Mouse (Mus musculus) hindbrain, embryonic 15.5 days (tissue): ENCODE data around the gene Zbtb8a. TPM values are rescaled to one million over a fixed set of nuclear protein-coding genes. Genes with fewer than 3 reads are reported as not detected.

Experiments used
- ATAC-seq: fragments of 200-750 bp; cut with Nextera tagmentation; 2 replicates; pipeline ENCODE4 v1.8.0; 2017; ENCODE audit warnings: low read depth, moderate number of reproducible peaks, moderate TSS enrichment; ENCODE audit not compliant: low FRiP score
- H3K27ac ChIP-seq: fragments of 300-500 bp; sonication (generic); replicated peaks from 2 replicates; pipeline ENCODE4 v1.5.1; 2015; ENCODE audit warnings: mild to moderate bottlenecking, inconsistent platforms
- H3K27me3 ChIP-seq: fragments of 300-500 bp; sonication (generic); 2 replicates; pipeline ENCODE4 v1.6.1; 2015; ENCODE audit warnings: control low read depth, inconsistent platforms
- H3K36me3 ChIP-seq: fragments of 300-500 bp; sonication (generic); 2 replicates; pipeline ENCODE4 v1.6.1; 2015; ENCODE audit warnings: control low read depth, inconsistent platforms
- H3K4me1 ChIP-seq: fragments of 300-500 bp; sonication (generic); replicated peaks from 2 replicates; pipeline ENCODE4 v1.6.1; 2015; ENCODE audit warnings: control low read depth, inconsistent platforms
- H3K4me2 ChIP-seq: fragments of 300-500 bp; sonication (generic); 2 replicates; pipeline ENCODE4 v1.6.1; 2015; ENCODE audit warnings: moderate library complexity, mild to moderate bottlenecking, inconsistent platforms
- H3K4me3 ChIP-seq: fragments of 300-500 bp; sonication (generic); 2 replicates; pipeline ENCODE4 v1.5.1; 2015; ENCODE audit warnings: mild to moderate bottlenecking, inconsistent platforms
- H3K9ac ChIP-seq: fragments of 300-500 bp; sonication (generic); 2 replicates; pipeline ENCODE4 v1.6.1; 2015; ENCODE audit warnings: inconsistent platforms
- H3K9me3 ChIP-seq: fragments of 300-500 bp; sonication (generic); 2 replicates; pipeline ENCODE4 v1.6.1; 2016; ENCODE audit warnings: control low read depth, inconsistent platforms
- WGBS: fragments of 180-500 bp; shearing (Covaris S2); methylation state at CpG from one replicate; pipeline ENCODE4 v1.1.7; 2015; 5-methylcytosine and 5-hydroxymethylcytosine counted together
- polyA plus RNA-seq: library from polyadenylated mRNA; unstranded; fragments of >200 nt; fragmentation: Nextera tagmentation; extraction: Ambion mirVana; gene quantifications from 2 replicates; pipeline ENCODE4 v1.2.1, GENCODE M21; 2015

The Zbtb8a gene
- polyA plus RNA-seq, 1 experiment from 2014 or later: 21.2 TPM

GRCm38 (mm10) chr4:129323491-129323890 lies 54.4 kb downstream of the Zbtb8a start:
- Histone ChIP-seq H3K9me3 (no peaks in the 10 kb centered on the region), H3K27ac (no peak overlapping the region), H3K4me2 (no peak overlapping the region), H3K9ac (no peak overlapping the region), H3K4me3 (no peak overlapping the region), H3K4me1 (no peaks in the 10 kb centered on the region), H3K27me3 (no peaks in the 10 kb centered on the region), H3K36me3 (peaks cover 62% of the 10 kb centered on the region)
- no peak for ATAC-seq
- 94% methylated on average over 1 of the region's 1 CpGs for WGBS

- H3K27ac ChIP-seq: no peak overlapping the region
- H3K9me3 ChIP-seq: no peaks in the 10 kb centered on the region
- H3K4me2 ChIP-seq: no peak overlapping the region
- H3K36me3 ChIP-seq: peaks cover 62% of the 10 kb centered on the region
- WGBS: 96% methylated on average over 5 of the region's 5 CpGs
- no peak overlapping the region for H3K9ac ChIP-seq
- H3K27me3 ChIP-seq: no peaks in the 10 kb centered on the region
- no peak for ATAC-seq
- H3K4me1 ChIP-seq: no peaks in the 10 kb centered on the region
- no peak overlapping the region for H3K4me3 ChIP-seq
Observed at GRCm38 (mm10) chr4:129322042-129322441, 55.9 kb downstream of the Zbtb8a start.

- Histone ChIP-seq H3K4me2 (no peak overlapping the region), H3K9me3 (no peaks in the 10 kb centered on the region), H3K4me1 (no peaks in the 10 kb centered on the region), H3K27me3 (no peaks in the 10 kb centered on the region), H3K4me3 (no peak overlapping the region), H3K36me3 (peaks cover 63% of the 10 kb centered on the region), H3K9ac (no peak overlapping the region), H3K27ac (no peak overlapping the region)
- ATAC-seq: no peak
- WGBS: 92% methylated on average over 1 of the region's 1 CpGs
Observed at GRCm38 (mm10) chr4:129320876-129321275, 57.0 kb downstream of the Zbtb8a start.

- H3K4me1 ChIP-seq: no peaks in the 10 kb centered on the region
- H3K27ac ChIP-seq: no peak overlapping the region
- H3K4me2 ChIP-seq: no peak overlapping the region
- no peak for ATAC-seq
- H3K27me3 ChIP-seq: no peaks in the 10 kb centered on the region
- H3K36me3 ChIP-seq: peaks cover 82% of the 10 kb centered on the region
- 83% methylated on average over 3 of the region's 3 CpGs for WGBS
- no peaks in the 10 kb centered on the region for H3K9me3 ChIP-seq
- no peak overlapping the region for H3K9ac ChIP-seq
- no peak overlapping the region for H3K4me3 ChIP-seq
Observed at GRCm38 (mm10) chr4:129313886-129314285, 64.0 kb downstream of the Zbtb8a start.

GRCm38 (mm10) chr4:129307936-129308335 lies 70.0 kb downstream of the Zbtb8a start:
- H3K4me3 ChIP-seq: no peak overlapping the region
- H3K36me3 ChIP-seq: peaks cover 62% of the 10 kb centered on the region
- H3K27me3 ChIP-seq: no peaks in the 10 kb centered on the region
- WGBS: 94% methylated on average over 1 of the region's 1 CpGs
- ATAC-seq: no peak
- H3K9ac ChIP-seq: no peak overlapping the region
- no peak overlapping the region for H3K27ac ChIP-seq
- H3K4me1 ChIP-seq: no peaks in the 10 kb centered on the region
- no peaks in the 10 kb centered on the region for H3K9me3 ChIP-seq
- no peak overlapping the region for H3K4me2 ChIP-seq

DNA sequence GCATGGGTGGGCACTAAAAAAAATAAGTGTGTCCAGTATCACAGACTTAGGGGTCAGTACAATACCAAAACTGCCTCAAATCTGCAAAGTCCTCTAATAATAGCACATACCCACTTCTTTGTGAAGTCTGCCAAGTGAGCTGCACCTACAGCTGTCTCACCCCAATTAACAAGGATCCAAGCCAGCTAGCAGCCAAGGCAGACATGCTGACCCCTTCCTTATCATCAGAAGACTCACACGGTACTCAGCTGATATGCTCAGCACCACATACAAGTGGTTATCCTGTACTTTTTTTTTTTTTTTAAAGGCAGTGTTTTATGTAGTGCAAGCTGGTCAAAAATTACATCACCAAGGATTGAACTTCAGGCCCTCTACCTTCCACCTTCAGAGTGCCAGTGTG lies 73.6 kb downstream of the Zbtb8a start:
- Histone ChIP-seq H3K9ac (no peak overlapping the region), H3K4me1 (no peaks in the 10 kb centered on the region), H3K4me2 (no peak overlapping the region), H3K27ac (no peak overlapping the region), H3K4me3 (no peak overlapping the region), H3K36me3 (peaks cover 35% of the 10 kb centered on the region), H3K9me3 (no peaks in the 10 kb centered on the region), H3K27me3 (no peaks in the 10 kb centered on the region)
- 72% methylated on average over 1 of the region's 1 CpGs for WGBS
- no peak for ATAC-seq

DNA sequence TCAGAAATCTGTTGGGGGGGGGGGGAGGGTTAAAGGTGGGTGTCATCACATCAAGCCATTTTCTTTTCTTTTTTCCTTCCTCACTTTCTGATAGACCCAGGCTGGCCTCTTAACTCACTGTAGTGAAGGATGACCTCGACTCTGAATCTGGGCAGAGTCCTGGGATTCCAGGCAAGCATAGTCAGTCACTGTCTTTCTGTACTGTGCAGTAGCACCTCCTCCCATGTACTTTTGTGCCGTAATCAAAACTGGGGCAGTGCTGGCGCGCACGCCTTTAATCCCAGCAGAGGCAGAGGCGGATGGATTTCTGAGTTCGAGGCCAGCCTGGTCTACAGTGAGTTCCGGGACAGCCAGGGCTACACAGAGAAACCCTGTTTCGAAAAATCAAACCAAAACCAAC lies 74.1 kb downstream of the Zbtb8a start:
- Histone ChIP-seq H3K27me3 (no peaks in the 10 kb centered on the region), H3K9me3 (no peaks in the 10 kb centered on the region), H3K36me3 (peaks cover 30% of the 10 kb centered on the region), H3K4me2 (no peak overlapping the region), H3K4me1 (no peaks in the 10 kb centered on the region), H3K4me3 (no peak overlapping the region), H3K27ac (no peak overlapping the region), H3K9ac (no peak overlapping the region)
- WGBS: 84% methylated on average over 9 of the region's 9 CpGs
- no peak for ATAC-seq

Other genes starting within 250 kb of the Zbtb8a start
- gene Fndc5, start 241.1 kb downstream of the Zbtb8a start, polyA plus RNA-seq: 12.5 and 15.0 TPM in 2 replicates
- 19.6 and 20.5 TPM in 2 replicates for gene S100pbp, start 188.4 kb downstream of the Zbtb8a start, polyA plus RNA-seq
- gene Yars, start 188.4 kb downstream of the Zbtb8a start, polyA plus RNA-seq: 102 and 111 TPM in 2 replicates
- 8.3 and 9.5 TPM in 2 replicates for gene C77080, start 116.7 kb downstream of the Zbtb8a start, polyA plus RNA-seq
- gene Sync, start 90.5 kb downstream of the Zbtb8a start, polyA plus RNA-seq: 1.5 and 1.6 TPM in 2 replicates
- 245 and 264 TPM in 2 replicates for gene Rbbp4, start 42.7 kb downstream of the Zbtb8a start, polyA plus RNA-seq
- gene Zbtb8os, start 42.4 kb downstream of the Zbtb8a start, polyA plus RNA-seq: 18.1 and 24.6 TPM in 2 replicates
- gene Zbtb8b, start 62.7 kb upstream of the Zbtb8a start, polyA plus RNA-seq: 15.7 and 17.1 TPM in 2 replicates
- 35.3 and 37.4 TPM in 2 replicates for gene Bsdc1, start 83.5 kb upstream of the Zbtb8a start, polyA plus RNA-seq
- 0.53 and 0.73 TPM in 2 replicates for gene Tssk3, start 112.9 kb upstream of the Zbtb8a start, polyA plus RNA-seq
- gene Fam229a, start 113.1 kb upstream of the Zbtb8a start, polyA plus RNA-seq: 0.39 and 0.87 TPM in 2 replicates
- 1,671 and 1,849 TPM in 2 replicates for gene Marcksl1, start 135.5 kb upstream of the Zbtb8a start, polyA plus RNA-seq
- gene Hdac1, start 164.6 kb upstream of the Zbtb8a start, polyA plus RNA-seq: 84.7 and 92.2 TPM in 2 replicates
- 11.7 and 13.6 TPM in 2 replicates for gene Lck, start 195.5 kb upstream of the Zbtb8a start, polyA plus RNA-seq
- 0.24 and 0.34 TPM in 2 replicates for gene Fam167b, start 200.4 kb upstream of the Zbtb8a start, polyA plus RNA-seq
- 203 and 206 TPM in 2 replicates for gene Eif3i, start 222.5 kb upstream of the Zbtb8a start, polyA plus RNA-seq
- 183 and 184 TPM in 2 replicates for gene Tmem234, start 222.6 kb upstream of the Zbtb8a start, polyA plus RNA-seq
- 3.4 and 3.6 TPM in 2 replicates for gene Dcdc2b, start 236.1 kb upstream of the Zbtb8a start, polyA plus RNA-seq
- gene Iqcc, start 241.0 kb upstream of the Zbtb8a start, polyA plus RNA-seq: 26.7 and 32.9 TPM in 2 replicates
- 153 and 159 TPM in 2 replicates for gene Ccdc28b, start 245.8 kb upstream of the Zbtb8a start, polyA plus RNA-seq